Mouse (Mus musculus): ENCODE measurements at regions not wholly inside any gene's neighbourhood (a gene's known extent, or its start where the extent isn't known, plus 50 kb on each side); places are given as distances from the start of the nearest gene placed in this dataset.

DNA sequence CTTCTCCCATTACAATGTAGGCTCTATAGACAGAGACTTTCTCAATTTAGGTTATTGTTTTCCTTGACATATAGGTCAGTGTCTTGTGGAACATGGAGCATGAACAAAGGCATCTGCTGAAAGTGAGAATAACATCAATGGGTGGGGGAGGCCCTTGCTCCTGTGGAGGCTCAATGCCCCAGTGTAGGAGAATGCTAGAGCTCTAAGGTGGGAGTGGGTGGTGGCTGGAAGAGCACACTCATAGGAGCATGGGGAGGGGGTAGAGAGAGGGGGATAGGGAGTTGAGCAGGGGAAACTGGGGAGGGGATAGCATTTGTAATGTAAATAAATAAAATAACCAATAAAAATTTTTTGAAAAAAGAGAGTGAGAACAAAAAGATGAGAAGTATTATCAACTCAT is 288.5 kb upstream of the Ptchd4 start:
- Histone ChIP-seq H3K4me3 (ENCODE audit: control insufficient read depth in 1 of 2, insufficient read depth in 1 of 2, low read depth in 2 of 2, low read length in 2 of 2) (no peak overlapping the region), H3K27ac (ENCODE audit: control insufficient read depth, low read depth, low read length) (no peak overlapping the region), H3K9me3 (replicated peaks; ENCODE audit: insufficient read depth, low read length) (no peaks in the 10 kb centered on the region), H3K79me2 (ENCODE audit: control insufficient read depth, insufficient read depth, low read length, poor library complexity) (no peaks in the 10 kb centered on the region), H3K36me3 (ENCODE audit: control insufficient read depth in 1 of 2, insufficient read depth in 2 of 2, low read length in 2 of 2) (no peaks in the 10 kb centered on the region), H3K27me3 (ENCODE audit: control insufficient read depth in 1 of 2, insufficient read depth in 2 of 2, low read length in 2 of 2) (no peaks in the 10 kb centered on the region), H3K9ac (ENCODE audit: control insufficient read depth, low read depth, low read length, poor library complexity, severe bottlenecking) (no peak overlapping the region), H3K4me1 (ENCODE audit: control insufficient read depth in 1 of 2, insufficient read depth in 2 of 2, low read length in 2 of 2) (no peaks in the 10 kb centered on the region)
- no peak for TF ChIP-seq GATA1 (IDR thresholded peaks at IDR 0.05; ENCODE audit: low read depth, low read length)
- no peak for TF ChIP-seq MAZ (IDR thresholded peaks at IDR 0.05; ENCODE audit: low read depth, low read length)
- TF ChIP-seq MYB (IDR thresholded peaks at IDR 0.05; ENCODE audit: low read depth, low read length) = no peak
- TF ChIP-seq E2F4 (IDR thresholded peaks at IDR 0.05; ENCODE audit: borderline replicate concordance, low read depth, low read length) = no peak
- TF ChIP-seq SMC3 (IDR thresholded peaks at IDR 0.05; ENCODE audit: low read depth, low read length) = no peak
- TF ChIP-seq NRF1 (IDR thresholded peaks at IDR 0.05; ENCODE audit: insufficient read depth, low read depth, low read length, poor library complexity, severe bottlenecking) = no peak
- TF ChIP-seq USF2 (IDR thresholded peaks at IDR 0.05; ENCODE audit: borderline replicate concordance in 1 of 2, insufficient read depth in 1 of 2, low read depth in 1 of 2, low read length in 2 of 2) = no peak
- no peak for TF ChIP-seq POLR2AphosphoS5 (IDR thresholded peaks at IDR 0.05; ENCODE audit: borderline replicate concordance, low read depth, low read length)
- no peak for TF ChIP-seq RAD21 (IDR thresholded peaks at IDR 0.05; ENCODE audit: low read depth, low read length)
- no peak for DNase-seq (ENCODE audit: low read depth, low spot score)

GRCm38 (mm10) chr17:42029452-42029851 is 286.3 kb upstream of the Ptchd4 start:
- no peaks in the 10 kb centered on the region for H3K9me3 ChIP-seq (replicated peaks; ENCODE audit: insufficient read depth, low read length)
- no peaks in the 10 kb centered on the region for H3K79me2 ChIP-seq (ENCODE audit: control insufficient read depth, insufficient read depth, low read length, poor library complexity)
- H3K4me1 ChIP-seq (ENCODE audit: control insufficient read depth in 1 of 2, insufficient read depth in 2 of 2, low read length in 2 of 2) = no peaks in the 10 kb centered on the region
- TF ChIP-seq ZC3H11A (IDR thresholded peaks at IDR 0.05; ENCODE audit: low read depth, low read length) = no peak
- no peak for TF ChIP-seq MAZ (IDR thresholded peaks at IDR 0.05; ENCODE audit: low read depth, low read length)
- TF ChIP-seq TAL1 (IDR thresholded peaks at IDR 0.05; ENCODE audit: low read length) = no peak
- no peak for TF ChIP-seq ELF1 (IDR thresholded peaks at IDR 0.05; ENCODE audit: low read depth, low read length)
- TF ChIP-seq BHLHE40 (IDR thresholded peaks at IDR 0.05; ENCODE audit: borderline replicate concordance, low read depth, low read length) = no peak
- TF ChIP-seq POLR2AphosphoS5 (IDR thresholded peaks at IDR 0.05; ENCODE audit: borderline replicate concordance, low read depth, low read length) = no peak
- no peak for TF ChIP-seq USF2 (IDR thresholded peaks at IDR 0.05; ENCODE audit: borderline replicate concordance in 1 of 2, insufficient read depth in 1 of 2, low read depth in 1 of 2, low read length in 2 of 2)
- no peak for TF ChIP-seq SIN3A (IDR thresholded peaks at IDR 0.05; ENCODE audit: low read length)
- TF ChIP-seq ZNF384 (IDR thresholded peaks at IDR 0.05; ENCODE audit: low read depth, low read length) = no peak
- no peak for TF ChIP-seq E2F4 (IDR thresholded peaks at IDR 0.05; ENCODE audit: borderline replicate concordance, low read depth, low read length)
- no peak for TF ChIP-seq MXI1 (IDR thresholded peaks at IDR 0.05; ENCODE audit: low read depth, low read length)
- no peak for TF ChIP-seq JUND (IDR thresholded peaks at IDR 0.05; ENCODE audit: low read depth, low read length)
- TF ChIP-seq MYB (IDR thresholded peaks at IDR 0.05; ENCODE audit: low read depth, low read length) = no peak
- TF ChIP-seq TBP (IDR thresholded peaks at IDR 0.05; ENCODE audit: low read depth, low read length) = no peak
- no peak overlapping the region for H3K4me3 ChIP-seq (ENCODE audit: control insufficient read depth in 1 of 2, insufficient read depth in 1 of 2, low read depth in 2 of 2, low read length in 2 of 2)
- no peaks in the 10 kb centered on the region for H3K36me3 ChIP-seq (ENCODE audit: control insufficient read depth in 1 of 2, insufficient read depth in 2 of 2, low read length in 2 of 2)
- H3K27ac ChIP-seq (ENCODE audit: control insufficient read depth, low read depth, low read length) = no peak overlapping the region
- H3K9ac ChIP-seq (ENCODE audit: control insufficient read depth, low read depth, low read length, poor library complexity, severe bottlenecking) = no peak overlapping the region
- no peak for DNase-seq (ENCODE audit: low read depth, low spot score)
- no peaks in the 10 kb centered on the region for H3K27me3 ChIP-seq (ENCODE audit: control insufficient read depth in 1 of 2, insufficient read depth in 2 of 2, low read length in 2 of 2)

All from MEL (cell line).